Mouse (Mus musculus) forebrain, embryonic 12.5 days (tissue): Measurements from ENCODE around the gene Meis1. TPM values are rescaled to one million over a fixed set of nuclear protein-coding genes. Genes with fewer than 3 reads are reported as not detected.

Experiments used
- ATAC-seq: fragments of 200-750 bp; cut with Nextera tagmentation; 2 replicates; pipeline ENCODE4 v1.8.0; 2017; ENCODE audit warnings: moderate TSS enrichment; ENCODE audit not compliant: low FRiP score
- H3K27ac ChIP-seq: fragments of 300-500 bp; sonication (generic); 2 replicates; pipeline ENCODE4 v1.5.1; 2016; ENCODE audit warnings: mild to moderate bottlenecking
- H3K27me3 ChIP-seq: fragments of 300-500 bp; sonication (generic); 2 replicates; pipeline ENCODE4 v1.6.1; 2016; ENCODE audit warnings: mild to moderate bottlenecking
- H3K36me3 ChIP-seq: fragments of 300-500 bp; sonication (generic); replicated peaks from 2 replicates; pipeline ENCODE4 v1.6.1; 2016; ENCODE audit warnings: mild to moderate bottlenecking
- H3K4me1 ChIP-seq: fragments of 300-500 bp; sonication (generic); 2 replicates; pipeline ENCODE4 v1.6.1; 2016
- H3K4me2 ChIP-seq: fragments of 300-500 bp; sonication (generic); 2 replicates; pipeline ENCODE4 v1.6.1; 2016; ENCODE audit warnings: mild to moderate bottlenecking, moderate library complexity
- H3K4me3 ChIP-seq: fragments of 300-500 bp; sonication (generic); replicated peaks from 2 replicates; pipeline ENCODE4 v1.5.1; 2016; ENCODE audit warnings: mild to moderate bottlenecking
- H3K9ac ChIP-seq: fragments of 300-500 bp; sonication (generic); 2 replicates; pipeline ENCODE4 v1.6.1; 2016; ENCODE audit warnings: mild to moderate bottlenecking
- H3K9me3 ChIP-seq: fragments of 300-500 bp; sonication (generic); 2 replicates; pipeline ENCODE4 v1.6.1; 2016
- whole genome bisulfite sequencing: fragments of 180-500 bp; shearing (Covaris S2); methylation state at CpG from one replicate; pipeline ENCODE4 v1.1.7; 2016; 5-methylcytosine and 5-hydroxymethylcytosine counted together
- polyA plus RNA-seq: library from polyadenylated mRNA; unstranded; fragments of >200 nt; fragmentation: Nextera tagmentation; extraction: Ambion mirVana; gene quantifications from 2 replicates; pipeline ENCODE4 v1.2.1, GENCODE M21; 2016

Meis1 gene
- polyA plus RNA-seq, 1 experiment from 2014 or later, result 44.8 TPM

- Histone ChIP-seq H3K9ac (no peak overlapping the region), H3K4me2 (peak overlapping the region; percentile 86), H3K4me1 (peaks cover 81% of the 10 kb centered on the region), H3K36me3 (no peaks in the 10 kb centered on the region), H3K27ac (no peak overlapping the region), H3K9me3 (no peaks in the 10 kb centered on the region), H3K4me3 (no peak overlapping the region), H3K27me3 (peaks cover 60% of the 10 kb centered on the region)
- WGBS, result 12% methylated on average over 2 of the region's 2 CpGs
- no peak for ATAC-seq
Measured at GRCm38 (mm10) chr11:19012463-19013115, 6.2 kb downstream of the Meis1 start.

- H3K36me3 ChIP-seq, result no peaks in the 10 kb centered on the region
- no peak overlapping the region for H3K27ac ChIP-seq
- H3K4me2 ChIP-seq, result peak overlapping the region; percentile 86; the same call in 1 of the 2 replicates
- no peak overlapping the region for H3K9ac ChIP-seq
- no peaks in the 10 kb centered on the region for H3K9me3 ChIP-seq
- no peak for ATAC-seq
- WGBS, result 21% methylated on average over 2 of the region's 2 CpGs
- peaks cover 84% of the 10 kb centered on the region for H3K4me1 ChIP-seq
- no peak overlapping the region for H3K4me3 ChIP-seq
- peaks cover 66% of the 10 kb centered on the region for H3K27me3 ChIP-seq
Measured at GRCm38 (mm10) chr11:19012001-19012400, 6.8 kb downstream of the Meis1 start.

GRCm38 (mm10) chr11:19011108-19011805 is 7.5 kb downstream of the Meis1 start:
- Histone ChIP-seq H3K4me1 (peaks cover 80% of the 10 kb centered on the region), H3K9me3 (no peaks in the 10 kb centered on the region), H3K27me3 (peaks cover 68% of the 10 kb centered on the region), H3K27ac (no peak overlapping the region), H3K9ac (no peak overlapping the region), H3K4me2 (peak overlapping the region; percentile 32; the same call in 1 of the 2 replicates), H3K4me3 (no peak overlapping the region), H3K36me3 (no peaks in the 10 kb centered on the region)
- WGBS, result 34% methylated on average over 9 of the region's 9 CpGs
- no peak for ATAC-seq

GRCm38 (mm10) chr11:19010396-19010811 is 8.4 kb downstream of the Meis1 start:
- peak; percentile 51; the same call in 1 of the 2 replicates for ATAC-seq
- H3K36me3 ChIP-seq, result no peaks in the 10 kb centered on the region
- peaks cover 63% of the 10 kb centered on the region for H3K27me3 ChIP-seq

GRCm38 (mm10) chr11:19009536-19010395 is 9.0 kb downstream of the Meis1 start:
- peaks cover 66% of the 10 kb centered on the region for H3K4me1 ChIP-seq
- peaks cover 62% of the 10 kb centered on the region for H3K27me3 ChIP-seq

More at GRCm38 (mm10) chr11:19010396-19010811, 8.4 kb downstream of the Meis1 start:
- Histone ChIP-seq H3K27ac (peak overlapping the region; percentile 31; the same call in 1 of the 2 replicates), H3K9me3 (no peaks in the 10 kb centered on the region), H3K9ac (0 out of 2 replicates have a peak overlapping the region, but pooled peaks have one; percentile 33), H3K4me3 (peak overlapping the region; percentile 14; the same call in 1 of the 2 replicates), H3K4me1 (peaks cover 71% of the 10 kb centered on the region), H3K4me2 (peak overlapping the region; percentile 32)
- WGBS, result 6% methylated on average over 14 of the region's 14 CpGs

GRCm38 (mm10) chr11:19008610-19009384 is 10.0 kb downstream of the Meis1 start:
- Histone ChIP-seq H3K4me1 (peaks cover 57% of the 10 kb centered on the region), H3K4me3 (peak overlapping the region; percentile 9; the same call in 1 of the 2 replicates), H3K27me3 (peaks cover 60% of the 10 kb centered on the region), H3K36me3 (no peaks in the 10 kb centered on the region), H3K27ac (no peak overlapping the region), H3K9ac (no peak overlapping the region), H3K9me3 (no peaks in the 10 kb centered on the region), H3K4me2 (peak overlapping the region; percentile 8; the same call in 1 of the 2 replicates)
- 37% methylated on average over 13 of the region's 13 CpGs for WGBS
- ATAC-seq, result no peak

More at GRCm38 (mm10) chr11:19009536-19010395, 9.0 kb downstream of the Meis1 start:
- 15% methylated on average over 17 of the region's 17 CpGs for WGBS
- no peaks in the 10 kb centered on the region for H3K36me3 ChIP-seq
- peak overlapping the region; percentile 14; the same call in 1 of the 2 replicates for H3K4me3 ChIP-seq
- peak overlapping the region; percentile 32 for H3K4me2 ChIP-seq
- no peak for ATAC-seq
- peak overlapping the region; percentile 31; the same call in 1 of the 2 replicates for H3K27ac ChIP-seq
- 0 out of 2 replicates have a peak overlapping the region, but pooled peaks have one; percentile 33 for H3K9ac ChIP-seq
- H3K9me3 ChIP-seq, result no peaks in the 10 kb centered on the region

GRCm38 (mm10) chr11:19007541-19008424 is 11.0 kb downstream of the Meis1 start:
- Histone ChIP-seq H3K9ac (peak overlapping the region; percentile 34), H3K27ac (no peak overlapping the region), H3K4me2 (peak overlapping the region; percentile 48), H3K27me3 (peaks cover 50% of the 10 kb centered on the region), H3K4me3 (peak overlapping the region; percentile 21), H3K36me3 (no peaks in the 10 kb centered on the region), H3K9me3 (no peaks in the 10 kb centered on the region), H3K4me1 (peaks cover 46% of the 10 kb centered on the region)
- 9% methylated on average over 45 of the region's 45 CpGs for WGBS
- ATAC-seq, result peak; percentile 39; the same call in 1 of the 2 replicates

GRCm38 (mm10) chr11:19007068-19007467 is 11.7 kb downstream of the Meis1 start:
- Histone ChIP-seq H3K4me3 (no peak overlapping the region), H3K27me3 (peaks cover 43% of the 10 kb centered on the region), H3K9ac (no peak overlapping the region), H3K9me3 (no peaks in the 10 kb centered on the region), H3K4me1 (peaks cover 39% of the 10 kb centered on the region), H3K36me3 (no peaks in the 10 kb centered on the region), H3K27ac (no peak overlapping the region), H3K4me2 (no peak overlapping the region; the same call in 1 of the 2 replicates)
- 38% methylated on average over 5 of the region's 5 CpGs for WGBS
- no peak for ATAC-seq

GRCm38 (mm10) chr11:19005913-19006693 is 12.7 kb downstream of the Meis1 start:
- Histone ChIP-seq H3K9me3 (no peaks in the 10 kb centered on the region), H3K4me1 (peaks cover 34% of the 10 kb centered on the region), H3K4me3 (no peak overlapping the region), H3K9ac (no peak overlapping the region), H3K4me2 (no peak overlapping the region), H3K27ac (no peak overlapping the region), H3K27me3 (peaks cover 33% of the 10 kb centered on the region), H3K36me3 (no peaks in the 10 kb centered on the region)
- WGBS, result 43% methylated on average over 3 of the region's 3 CpGs
- ATAC-seq, result no peak
